Mouse (Mus musculus) lung, postnatal 14 days (tissue): ENCODE results near the gene Hmox2.
"Not testable (repeated sequence)": the region's sequence is repeated elsewhere in the genome, so short reads cannot be mapped to it uniquely, and the experiment has no call there.

Experiments used
- DNase-seq: peaks from one replicate; pipeline ENCODE4 v3.0.0; 2021

Hmox2 gene

GRCm38 (mm10) chr16:4726528-4727128 is 467 bp downstream of the Hmox2 start:
- DNase-seq, result no peak

DNA sequence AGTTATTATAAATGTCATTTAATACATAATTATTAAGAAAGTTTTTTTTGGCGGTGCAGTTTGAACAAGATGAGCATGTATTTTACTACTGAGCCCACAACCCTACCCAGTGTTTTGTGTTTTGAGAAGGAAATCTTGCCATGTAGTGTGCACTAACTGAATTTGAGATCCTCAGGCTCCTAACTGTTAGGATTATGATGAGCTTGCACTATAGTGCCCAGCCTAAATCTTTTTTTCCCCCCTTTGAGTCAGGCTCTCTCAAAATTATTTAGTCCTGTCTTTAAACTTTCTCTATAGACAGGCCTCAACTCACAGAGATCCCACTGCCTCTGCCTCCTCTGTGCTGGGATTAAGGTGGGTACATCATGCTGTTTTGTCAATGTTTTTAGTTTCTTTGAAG is 1.4 kb downstream of the Hmox2 start:
- no peak for DNase-seq

DNA sequence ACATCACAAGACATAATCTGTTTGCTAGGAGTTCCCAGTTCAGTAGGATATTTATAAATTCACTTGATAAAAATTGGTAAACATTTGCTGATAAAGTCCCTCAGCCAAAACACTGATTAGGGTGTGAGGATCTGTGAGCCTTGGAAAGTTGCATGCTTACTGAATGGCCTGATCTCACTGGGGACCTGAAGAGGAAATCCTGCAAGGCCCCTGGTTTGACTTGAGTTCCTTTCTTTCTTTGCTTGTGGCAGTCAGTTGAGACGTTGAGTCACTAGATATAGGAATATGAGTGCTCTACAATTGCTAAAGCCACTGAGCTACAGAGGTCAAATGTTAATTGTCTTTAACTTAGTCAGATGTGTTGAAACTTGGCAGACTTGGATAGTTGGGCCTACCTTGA is 1.8 kb downstream of the Hmox2 start:
- no peak for DNase-seq

- DNase-seq, result no peak
These were observed 4.7 kb downstream of the Hmox2 start for GRCm38 (mm10) chr16:4730776-4731358.

- DNase-seq, result no peak
These were observed 10.1 kb downstream of the Hmox2 start for GRCm38 (mm10) chr16:4736262-4736661.

- DNase-seq, result no peak
These were observed 13.8 kb downstream of the Hmox2 start for GRCm38 (mm10) chr16:4739994-4740393.

- DNase-seq, result no peak
These were observed 16.0 kb downstream of the Hmox2 start for GRCm38 (mm10) chr16:4742186-4742585.

GRCm38 (mm10) chr16:4752155-4752554 is 26.0 kb downstream of the Hmox2 start:
- no peak for DNase-seq

DNA sequence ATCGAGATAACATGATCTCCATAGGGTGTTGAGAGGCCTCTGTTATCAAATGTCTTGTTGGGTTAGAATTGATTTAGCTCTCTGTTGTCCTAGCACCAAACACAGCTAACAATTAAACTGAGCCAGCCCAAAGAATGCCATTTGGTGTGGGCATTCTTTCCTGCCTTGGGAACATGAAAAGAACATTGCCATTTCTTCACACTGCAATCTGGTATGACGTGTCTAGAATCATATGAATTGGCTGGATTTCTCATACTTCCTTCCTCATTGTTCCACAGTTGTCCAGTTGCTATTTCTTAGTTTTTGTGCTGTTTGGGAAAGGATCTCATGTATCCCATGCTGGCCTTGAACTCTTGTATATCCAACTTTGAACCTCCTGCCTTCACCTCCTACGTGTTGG is 27.9 kb downstream of the Hmox2 start:
- no peak for DNase-seq

GRCm38 (mm10) chr16:4756660-4757335 is 30.6 kb downstream of the Hmox2 start:
- not testable (repeated sequence) for DNase-seq

DNA sequence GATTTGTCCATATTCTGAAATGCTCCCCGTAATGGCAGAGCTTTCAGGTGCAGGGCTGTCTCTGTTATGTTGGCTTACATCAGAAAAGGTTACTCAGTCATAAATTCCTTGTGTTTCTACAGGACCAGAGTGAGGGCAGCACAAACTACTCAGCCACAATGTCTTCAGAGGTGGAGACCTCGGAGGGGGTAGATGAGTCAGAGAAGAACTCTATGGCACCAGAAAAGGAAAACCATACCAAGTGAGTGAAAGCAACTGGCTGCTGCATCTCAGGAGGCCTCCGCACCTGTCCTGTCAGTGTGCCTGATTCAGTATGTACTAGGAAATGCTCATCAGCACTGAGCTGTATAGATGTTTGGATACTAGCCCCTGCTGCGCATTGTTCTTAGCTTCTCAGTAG is 36.3 kb downstream of the Hmox2 start:
- DNase-seq, result no peak

- DNase-seq, result peak; percentile 27
These were observed 37.1 kb downstream of the Hmox2 start for GRCm38 (mm10) chr16:4763276-4763675.

DNA sequence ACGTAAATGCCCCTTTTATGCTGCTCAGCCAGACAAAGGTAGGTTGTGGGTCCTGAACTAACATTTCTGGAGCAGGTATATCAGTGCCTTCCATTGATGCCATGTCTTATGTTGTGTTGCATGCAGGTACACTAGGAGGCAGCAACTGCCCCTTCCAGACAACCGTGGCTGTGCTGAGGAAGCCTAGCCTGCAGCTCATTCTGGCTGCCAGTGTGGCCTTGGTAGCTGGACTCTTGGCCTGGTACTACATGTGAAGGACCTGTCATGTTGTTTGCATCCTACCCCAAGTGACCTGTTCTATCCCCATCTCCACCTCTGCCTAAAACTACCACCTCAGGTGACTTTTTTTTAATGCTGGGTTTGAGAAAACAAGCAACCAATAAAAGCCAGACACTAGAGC is 39.7 kb downstream of the Hmox2 start:
- DNase-seq, result no peak

DNA sequence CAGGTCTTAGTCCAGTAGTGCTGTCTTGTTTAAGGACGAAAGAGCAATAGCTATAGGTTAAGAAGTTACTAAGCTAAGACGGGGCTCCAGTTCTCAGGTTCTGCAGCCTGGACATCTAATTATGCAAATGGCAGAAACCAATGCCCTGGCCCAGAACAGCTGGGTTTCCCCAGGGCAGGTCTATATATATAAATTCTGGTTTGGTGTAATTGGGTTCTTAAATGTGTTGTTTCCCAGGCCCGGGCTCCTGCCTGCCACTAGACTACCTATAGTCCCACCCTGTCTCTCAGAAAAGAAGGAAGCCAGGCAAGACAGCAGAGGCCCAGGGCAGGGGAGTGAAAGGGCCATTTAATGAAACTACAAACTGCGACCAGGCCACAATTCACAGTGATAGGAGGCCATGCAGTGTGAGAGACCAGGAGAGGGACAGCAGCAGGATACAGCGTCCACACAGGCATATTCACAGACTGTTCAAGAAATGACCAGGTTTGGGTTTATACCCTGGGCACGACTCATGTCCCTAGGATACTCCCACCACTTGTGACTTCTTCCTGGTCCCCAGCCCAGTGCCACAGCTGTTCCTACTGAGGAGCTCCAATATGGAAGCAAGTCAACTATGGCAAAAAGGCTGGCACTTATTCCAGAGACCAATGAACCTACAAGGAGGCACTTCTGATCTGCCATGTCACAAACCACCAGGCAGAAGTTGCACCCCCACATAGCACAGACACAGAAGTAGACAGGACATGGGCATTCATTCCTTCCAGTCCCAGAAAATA is 41.0 kb downstream of the Hmox2 start:
- DNase-seq, result no peak

GRCm38 (mm10) chr16:4768719-4769118 is 42.6 kb downstream of the Hmox2 start:
- DNase-seq, result no peak

DNA sequence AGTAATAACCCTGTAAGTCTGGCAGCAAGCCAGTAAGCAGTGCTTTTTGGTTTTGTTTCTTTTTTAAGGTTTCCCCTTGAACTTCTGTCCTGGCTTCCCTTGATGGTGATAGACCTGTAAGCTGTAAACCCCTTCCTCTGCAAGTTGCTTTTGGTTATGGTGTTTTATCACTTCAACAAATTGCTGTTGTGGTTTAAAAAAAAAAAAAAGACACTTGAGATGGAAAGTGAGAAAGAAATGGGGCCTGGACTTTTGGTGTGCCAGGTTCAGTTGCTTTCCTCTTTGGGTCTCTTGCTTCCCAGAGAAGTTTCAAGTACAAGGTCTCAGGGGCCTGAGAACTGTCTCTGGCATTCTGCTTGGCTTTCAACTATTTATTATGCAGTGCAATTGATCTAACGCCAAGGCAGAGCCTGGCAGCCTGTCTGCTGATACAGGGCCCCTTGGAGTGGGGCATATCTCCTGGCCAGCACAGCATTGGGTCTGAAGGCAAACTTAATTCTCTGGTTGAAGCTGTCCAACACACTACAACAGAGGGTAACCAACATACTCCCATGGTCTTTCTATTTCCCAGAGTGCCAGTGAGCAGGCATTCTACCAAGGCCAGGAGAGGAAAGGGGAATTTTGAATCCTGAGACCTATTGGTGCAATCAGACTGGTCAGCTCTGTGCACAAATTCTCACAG is 47.3 kb downstream of the Hmox2 start:
- DNase-seq, result no peak

DNA sequence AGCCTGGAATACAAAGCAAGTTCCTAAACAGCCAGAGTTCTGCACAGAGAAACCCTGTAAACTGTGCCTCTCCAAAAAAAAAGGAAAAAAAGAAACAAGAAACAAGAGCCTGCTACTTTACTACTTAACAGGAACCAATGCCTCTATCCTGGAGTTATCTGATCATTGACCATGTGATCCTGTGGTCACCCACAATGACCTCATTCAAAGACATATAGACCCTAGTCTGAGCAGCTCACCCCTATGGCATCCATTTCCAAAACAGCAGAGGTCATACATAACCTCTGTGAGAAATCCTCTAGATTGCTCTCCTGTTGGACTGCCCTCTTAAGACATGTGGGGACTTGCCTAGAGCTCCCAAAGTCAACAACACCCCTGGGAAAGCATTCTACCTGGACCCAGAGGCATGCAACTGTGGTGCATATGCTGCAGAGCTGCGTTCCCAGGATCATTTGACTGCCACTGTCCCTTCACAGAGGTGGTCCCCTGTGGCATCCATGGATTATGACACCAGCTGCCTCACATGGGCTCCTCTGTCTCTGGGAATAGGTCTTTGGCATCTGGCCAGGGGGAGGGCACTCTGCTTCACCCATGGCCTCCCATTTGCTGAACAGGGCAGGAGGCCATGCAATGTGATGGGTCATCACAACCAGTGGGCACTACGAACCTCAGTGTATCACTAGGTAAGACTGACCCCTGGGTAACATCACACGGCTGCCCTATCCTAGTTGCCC is 51.2 kb downstream of the Hmox2 start:
- DNase-seq, result no peak

DNA sequence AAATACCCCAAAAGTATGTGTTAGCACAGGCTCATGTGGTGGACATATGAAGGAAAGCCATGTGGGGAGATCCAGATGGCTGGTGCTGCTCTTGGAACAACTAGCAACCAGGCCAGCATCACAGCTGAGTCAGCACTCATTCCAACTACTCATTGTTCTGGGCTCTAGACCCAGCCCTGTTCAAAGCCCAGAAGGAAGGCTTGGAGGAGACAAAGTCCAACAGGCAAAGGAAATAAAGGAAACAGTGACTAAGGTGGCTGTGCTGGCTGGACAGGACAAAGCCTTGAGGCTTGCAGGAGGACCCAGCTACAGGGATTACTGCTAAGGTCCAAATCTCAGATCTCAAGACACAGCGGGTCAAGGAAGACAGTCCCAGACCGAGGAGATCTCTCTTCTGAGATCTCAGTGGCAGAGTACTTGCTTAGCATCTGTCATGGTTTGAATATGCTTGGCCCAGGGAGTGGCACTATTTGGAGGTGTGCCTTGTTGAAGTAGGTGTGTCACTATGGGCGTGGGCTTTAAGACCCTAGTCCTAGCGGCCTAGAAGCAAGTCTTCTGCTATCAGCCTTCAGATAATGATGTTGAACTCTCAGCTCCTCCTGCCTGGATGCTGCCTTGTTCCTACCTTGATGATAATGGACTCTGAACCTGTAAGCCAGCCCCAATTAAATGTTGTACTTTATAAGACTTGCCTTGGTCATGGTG is 51.9 kb downstream of the Hmox2 start:
- DNase-seq, result no peak

DNA sequence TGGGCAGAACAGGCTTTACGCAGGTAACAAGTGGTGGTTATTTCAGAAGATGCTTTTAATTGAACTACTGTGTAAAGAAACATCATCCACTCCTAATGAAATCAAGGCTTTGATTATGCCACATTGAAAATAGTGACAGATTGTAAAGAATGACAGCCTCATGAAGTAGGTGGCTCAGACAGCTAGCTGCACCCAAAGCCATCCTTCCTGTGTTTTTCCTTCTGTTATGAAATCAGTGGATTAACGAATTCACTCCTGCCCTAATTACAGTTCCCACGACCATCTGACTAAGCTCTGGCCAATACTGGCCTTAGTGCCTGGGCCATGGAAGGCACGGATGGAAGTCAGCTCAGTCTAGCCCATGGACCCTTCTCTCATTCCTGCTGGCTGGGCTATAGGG is 52.8 kb downstream of the Hmox2 start:
- no peak for DNase-seq

DNA sequence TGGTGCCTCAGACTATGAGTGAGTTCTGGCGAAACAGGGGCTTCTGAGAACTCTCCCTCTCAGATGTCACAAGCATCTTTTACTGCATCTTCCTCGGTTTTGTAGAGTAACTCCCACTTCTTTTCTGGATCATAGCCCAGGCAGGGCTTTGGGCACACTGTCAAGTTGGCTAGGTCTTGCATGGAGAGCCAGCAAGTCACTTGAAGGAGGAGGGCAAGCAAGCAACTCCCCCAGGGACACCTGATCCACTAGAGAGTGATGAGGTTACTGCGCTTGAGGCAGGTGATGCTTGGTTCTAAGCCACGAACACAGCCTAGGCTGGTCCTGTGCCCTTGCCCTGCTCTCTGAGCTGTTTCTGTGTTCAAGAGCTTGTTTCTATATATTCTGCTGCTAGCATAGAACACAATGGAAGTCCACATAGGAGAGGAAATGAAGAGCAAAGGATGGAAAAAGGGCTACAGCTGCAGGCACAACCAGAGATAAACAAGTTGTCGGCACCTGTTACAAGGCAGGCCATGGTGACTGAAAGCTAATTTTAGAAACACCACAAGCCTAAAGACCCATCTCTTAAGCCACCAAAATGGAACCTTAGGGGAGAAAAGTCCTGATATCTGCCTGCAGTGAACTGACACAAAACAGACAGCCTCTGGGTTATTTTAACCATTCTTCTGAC is 55.5 kb downstream of the Hmox2 start:
- DNase-seq, result peak; percentile 67

DNA sequence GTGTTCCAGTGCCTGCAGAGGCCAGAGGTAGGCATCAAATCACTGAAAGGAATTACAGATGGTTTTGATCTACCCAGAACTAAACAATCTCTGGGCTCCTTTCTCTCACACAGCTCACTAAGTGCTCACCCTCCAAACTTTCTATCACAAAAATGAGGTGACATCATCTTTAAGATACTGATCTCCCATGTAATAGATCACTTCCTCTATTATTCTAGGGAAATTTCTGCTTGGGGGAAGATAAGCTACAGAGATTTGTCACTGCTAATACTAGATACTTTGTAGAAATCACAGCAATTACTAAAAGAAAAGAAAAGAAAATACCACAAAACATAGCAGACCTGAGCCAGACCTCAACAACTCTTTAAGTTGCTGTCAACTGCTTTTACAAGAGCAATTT is 56.4 kb downstream of the Hmox2 start:
- DNase-seq, result no peak
